Mouse (Mus musculus) heart, embryonic 14.5 days (tissue): ENCODE data around the gene Itk. TPM values are rescaled to one million over a fixed set of nuclear protein-coding genes. Genes with fewer than 3 reads are reported as not detected.

Experiments used
- ATAC-seq: fragments of 200-750 bp; cut with Nextera tagmentation; 2 replicates; pipeline ENCODE4 v1.8.0; 2017; ENCODE audit warnings: low read depth, moderate TSS enrichment; ENCODE audit not compliant: insufficient number of reproducible peaks, insufficient read depth, low FRiP score
- H3K27ac ChIP-seq, 2 experiments: fragments of 200-500 bp in 1 of 2; fragments of 300-500 bp in 1 of 2; sonication (generic) in 1 of 2; replicated peaks in 1 of 2; 2 replicates each; pipeline ENCODE4 v1.5.1; 2012 to 2014; ENCODE audit warnings: low read depth in 2 of 2, low read length in 2 of 2, control low read depth in 1 of 2, mild to moderate bottlenecking in 1 of 2, mixed read lengths in 1 of 2; ENCODE audit not compliant: control insufficient read depth in 1 of 2, insufficient read depth in 1 of 2
- H3K27me3 ChIP-seq: fragments of 300-500 bp; sonication (generic); 2 replicates; pipeline ENCODE4 v1.6.1; 2014; ENCODE audit warnings: mild to moderate bottlenecking, low read length, control low read depth; ENCODE audit not compliant: control insufficient read depth, insufficient read depth
- H3K36me3 ChIP-seq: fragments of 300-500 bp; sonication (generic); 2 replicates; pipeline ENCODE4 v1.6.1; 2014; ENCODE audit warnings: mild to moderate bottlenecking, control low read depth, low read length, mixed read lengths; ENCODE audit not compliant: control insufficient read depth, insufficient read depth
- H3K4me1 ChIP-seq, 2 experiments: fragments of 200-500 bp in 1 of 2; fragments of 300-500 bp in 1 of 2; sonication (generic) in 1 of 2; 2 replicates each; pipeline ENCODE4 v1.6.1; 2012 to 2014; ENCODE audit warnings: low read length in 2 of 2, control low read depth in 1 of 2, mixed read lengths in 1 of 2; ENCODE audit not compliant: control insufficient read depth in 2 of 2, insufficient read depth in 2 of 2
- H3K4me2 ChIP-seq: fragments of 300-500 bp; sonication (generic); 2 replicates; pipeline ENCODE4 v1.6.1; 2014; ENCODE audit warnings: mild to moderate bottlenecking, low read length
- H3K4me3 ChIP-seq, 2 experiments: fragments of 200-500 bp in 1 of 2; fragments of 300-500 bp in 1 of 2; sonication (generic) in 1 of 2; 2 replicates each; pipeline ENCODE4 v1.5.1; 2012 to 2014; ENCODE audit warnings: low read length in 2 of 2, mild to moderate bottlenecking in 2 of 2, control low read depth in 1 of 2, low read depth in 1 of 2, moderate library complexity in 1 of 2; ENCODE audit not compliant: control insufficient read depth in 1 of 2, insufficient read depth in 1 of 2
- H3K9ac ChIP-seq: fragments of 300-500 bp; sonication (generic); 2 replicates; pipeline ENCODE4 v1.6.1; 2014; ENCODE audit warnings: mild to moderate bottlenecking, low read length
- H3K9me3 ChIP-seq: fragments of 300-500 bp; sonication (generic); 2 replicates; pipeline ENCODE4 v1.6.1; 2016; ENCODE audit warnings: low read length, control low read depth; ENCODE audit not compliant: control insufficient read depth
- WGBS: fragments of 180-500 bp; shearing (Covaris S2); extraction: QIAGEN DNeasy Blood & Tissue Kit; methylation state at CpG from one replicate; pipeline ENCODE4 v1.1.7; 2014; 5-methylcytosine and 5-hydroxymethylcytosine counted together
- polyA plus RNA-seq: library from polyadenylated mRNA; unstranded; fragments of >200 nt; fragmentation: Nextera tagmentation; extraction: Ambion mirVana; gene quantifications from 2 replicates; pipeline ENCODE4 v1.2.1, GENCODE M21; 2014

The Itk gene
- polyA plus RNA-seq, 1 experiment from 2014 or later, result not detected

GRCm38 (mm10) chr11:46304864-46305710 is 84.2 kb downstream of the Itk start:
- H3K36me3 ChIP-seq, result no peaks in the 10 kb centered on the region
- no peaks in the 10 kb centered on the region for H3K4me1 ChIP-seq
- no peak overlapping the region for H3K4me3 ChIP-seq
- 79% methylated on average over 9 of the region's 9 CpGs for WGBS
- H3K27me3 ChIP-seq, result no peaks in the 10 kb centered on the region
- ATAC-seq, result no peak
- no peak overlapping the region for H3K27ac ChIP-seq
- no peaks in the 10 kb centered on the region for H3K9me3 ChIP-seq
- no peak overlapping the region for H3K4me2 ChIP-seq
- no peak overlapping the region for H3K9ac ChIP-seq

GRCm38 (mm10) chr11:46304093-46304492 is 85.2 kb downstream of the Itk start:
- ATAC-seq, result no peak
- Histone ChIP-seq H3K27me3 (no peaks in the 10 kb centered on the region), H3K9ac (no peak overlapping the region), H3K4me3 (no peak overlapping the region), H3K4me1 (no peaks in the 10 kb centered on the region), H3K27ac (no peak overlapping the region), H3K36me3 (no peaks in the 10 kb centered on the region), H3K4me2 (no peak overlapping the region), H3K9me3 (no peaks in the 10 kb centered on the region)
- WGBS, result 75% methylated on average over 10 of the region's 10 CpGs

- Histone ChIP-seq H3K9me3 (no peaks in the 10 kb centered on the region), H3K36me3 (no peaks in the 10 kb centered on the region), H3K9ac (no peak overlapping the region), H3K4me3 (no peak overlapping the region), H3K4me1 (no peaks in the 10 kb centered on the region), H3K4me2 (no peak overlapping the region), H3K27ac (no peak overlapping the region), H3K27me3 (no peaks in the 10 kb centered on the region)
- no peak for ATAC-seq
- 86% methylated on average over 9 of the region's 9 CpGs for WGBS
These were observed 86.8 kb downstream of the Itk start for GRCm38 (mm10) chr11:46302471-46302870.

- no peaks in the 10 kb centered on the region for H3K9me3 ChIP-seq
- H3K9ac ChIP-seq, result no peak overlapping the region
- WGBS, result 86% methylated on average over 23 of the region's 23 CpGs
- no peak for ATAC-seq
- H3K4me3 ChIP-seq, result no peak overlapping the region
- no peak overlapping the region for H3K4me2 ChIP-seq
- H3K27ac ChIP-seq, result no peak overlapping the region
- H3K27me3 ChIP-seq, result no peaks in the 10 kb centered on the region
- H3K4me1 ChIP-seq, result no peaks in the 10 kb centered on the region
- H3K36me3 ChIP-seq, result no peaks in the 10 kb centered on the region
These were observed 87.6 kb downstream of the Itk start for GRCm38 (mm10) chr11:46301579-46302248.

GRCm38 (mm10) chr11:46299901-46300300 is 89.4 kb downstream of the Itk start:
- H3K36me3 ChIP-seq, result no peaks in the 10 kb centered on the region
- H3K4me1 ChIP-seq, result no peaks in the 10 kb centered on the region
- no peak overlapping the region for H3K4me3 ChIP-seq
- WGBS, result 68% methylated on average over 6 of the region's 6 CpGs
- H3K27ac ChIP-seq, result no peak overlapping the region
- H3K27me3 ChIP-seq, result no peaks in the 10 kb centered on the region
- H3K9me3 ChIP-seq, result no peaks in the 10 kb centered on the region
- no peak overlapping the region for H3K9ac ChIP-seq
- H3K4me2 ChIP-seq, result no peak overlapping the region
- ATAC-seq, result no peak

- H3K9ac ChIP-seq, result no peak overlapping the region
- no peak overlapping the region for H3K4me3 ChIP-seq
- H3K4me2 ChIP-seq, result no peak overlapping the region
- no peaks in the 10 kb centered on the region for H3K4me1 ChIP-seq
- no peaks in the 10 kb centered on the region for H3K9me3 ChIP-seq
- no peaks in the 10 kb centered on the region for H3K27me3 ChIP-seq
- H3K36me3 ChIP-seq, result no peaks in the 10 kb centered on the region
- 69% methylated on average over 13 of the region's 13 CpGs for WGBS
- ATAC-seq, result no peak
- no peak overlapping the region for H3K27ac ChIP-seq
These were observed 90.2 kb downstream of the Itk start for GRCm38 (mm10) chr11:46298889-46299785.

- WGBS, result 88% methylated on average over 11 of the region's 11 CpGs
- ATAC-seq, result no peak
- Histone ChIP-seq H3K4me2 (no peak overlapping the region), H3K9ac (no peak overlapping the region), H3K27me3 (no peaks in the 10 kb centered on the region), H3K27ac (no peak overlapping the region), H3K9me3 (no peaks in the 10 kb centered on the region), H3K36me3 (no peaks in the 10 kb centered on the region), H3K4me3 (no peak overlapping the region), H3K4me1 (no peaks in the 10 kb centered on the region)
These were observed 94.9 kb downstream of the Itk start for GRCm38 (mm10) chr11:46294390-46294789.
